Mouse (Mus musculus) C2C12 (cell line): Measurements from ENCODE around the gene Spdye4a. TPM values are rescaled to one million over a fixed set of nuclear protein-coding genes. Genes with fewer than 3 reads are reported as not detected.

Source experiments
- H3K27me3 ChIP-seq: one replicate; pipeline ENCODE4 v1.6.1; 2011; ENCODE audit not compliant: control insufficient read depth, insufficient read depth, insufficient read length
- H3K36me3 ChIP-seq: one replicate; pipeline ENCODE4 v1.6.1; 2011; ENCODE audit not compliant: control insufficient read depth, insufficient read depth
- H3K4me3 ChIP-seq: one replicate; pipeline ENCODE4 v1.5.1; 2011; ENCODE audit warnings: mild to moderate bottlenecking, control low read depth; ENCODE audit not compliant: poor library complexity, insufficient read depth, severe bottlenecking
- H3K79me2 ChIP-seq: one replicate; pipeline ENCODE4 v1.6.1; 2011; ENCODE audit not compliant: control insufficient read depth, insufficient read depth
- H3K79me3 ChIP-seq: one replicate; pipeline ENCODE4 v1.6.1; 2011; ENCODE audit warnings: low read depth, control low read depth
- H3ac ChIP-seq: one replicate; pipeline ENCODE3; 2011; ENCODE audit warnings: low read depth; ENCODE audit not compliant: control insufficient read depth, insufficient read length
- CEBPB ChIP-seq: IDR thresholded peaks from one replicate; pipeline ENCODE4 v1.6.1; 2011; ENCODE audit warnings: low read depth, mild to moderate bottlenecking, control low read depth, moderate library complexity
- CTCF ChIP-seq: IDR thresholded peaks from one replicate; pipeline ENCODE4 v1.5.1; 2011; ENCODE audit not compliant: control insufficient read depth, insufficient read depth, insufficient read length
- FOSL1 ChIP-seq: IDR thresholded peaks from one replicate; pipeline ENCODE4 v1.8.0; 2011; ENCODE audit warnings: mild to moderate bottlenecking, low read length; ENCODE audit not compliant: poor library complexity, insufficient read depth, severe bottlenecking
- MAX ChIP-seq: IDR thresholded peaks from one replicate; pipeline ENCODE4 v1.6.1; 2011; ENCODE audit warnings: mild to moderate bottlenecking, control low read depth
- MYOD1 ChIP-seq: IDR thresholded peaks from one replicate; pipeline ENCODE4 v1.6.1; 2011; ENCODE audit warnings: low read depth; ENCODE audit not compliant: control insufficient read depth, insufficient read length
- MYOG ChIP-seq: IDR thresholded peaks from one replicate; pipeline ENCODE4 v1.6.1; 2011; ENCODE audit not compliant: control insufficient read depth, insufficient read length; ENCODE audit errors: extremely low read depth
- USF1 ChIP-seq: IDR thresholded peaks from one replicate; pipeline ENCODE4 v1.6.1; 2011; ENCODE audit warnings: low read depth, mild to moderate bottlenecking, control low read depth, moderate library complexity
- long read RNA-seq, 2 experiments: library from polyadenylated mRNA; unstranded; transcript quantifications; one replicate each; pipeline ENCODE4 v2.0.0; 2019 to 2020
- polyA plus RNA-seq: library from polyadenylated mRNA; unstranded; fragments of >200 nt; fragmentation: generic; extraction: Trizol; gene quantifications from one replicate; pipeline ENCODE4 v1.2.1, GENCODE M21; 2012; ENCODE audit warnings: missing spikeins

Gene Spdye4a
- polyA plus RNA-seq: not detected
- long read RNA-seq, experiment 1: 0 reads
- long read RNA-seq, experiment 2: 0 reads

DNA sequence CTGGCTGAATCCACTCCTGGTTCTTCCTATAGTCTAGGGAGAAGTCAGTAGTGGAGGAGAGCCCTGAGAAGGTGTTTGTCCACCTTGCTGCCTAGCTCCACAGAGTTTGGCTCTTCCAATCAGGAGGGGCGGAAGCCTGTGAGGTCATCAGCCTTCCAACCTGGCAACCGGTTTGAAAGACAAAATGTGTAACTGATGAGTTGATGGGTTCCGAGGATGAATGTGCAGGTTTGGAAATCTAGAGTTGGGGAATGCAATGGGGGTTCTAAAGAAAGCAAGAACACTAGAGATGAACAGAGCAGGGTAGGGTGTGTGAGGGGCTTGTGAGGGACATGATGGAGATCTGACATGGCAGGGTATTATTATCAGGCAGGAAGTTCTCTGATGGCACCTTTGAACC is at the start of gene Spdye4a:
TSS of gene Spdye4a (minus strand) at position 101 of the 400 bp plus-strand sequence.
- Histone ChIP-seq H3K27me3 (no peaks in the 10 kb centered on the region), H3K36me3 (no peaks in the 10 kb centered on the region), H3ac (no peak within 1 kb of the TSS), H3K79me2 (no peaks in the 10 kb centered on the region), H3K4me3 (no peak within 1 kb of the TSS), H3K79me3 (no peaks in the 10 kb centered on the region)
- TF ChIP-seq FOSL1: no peak

DNA sequence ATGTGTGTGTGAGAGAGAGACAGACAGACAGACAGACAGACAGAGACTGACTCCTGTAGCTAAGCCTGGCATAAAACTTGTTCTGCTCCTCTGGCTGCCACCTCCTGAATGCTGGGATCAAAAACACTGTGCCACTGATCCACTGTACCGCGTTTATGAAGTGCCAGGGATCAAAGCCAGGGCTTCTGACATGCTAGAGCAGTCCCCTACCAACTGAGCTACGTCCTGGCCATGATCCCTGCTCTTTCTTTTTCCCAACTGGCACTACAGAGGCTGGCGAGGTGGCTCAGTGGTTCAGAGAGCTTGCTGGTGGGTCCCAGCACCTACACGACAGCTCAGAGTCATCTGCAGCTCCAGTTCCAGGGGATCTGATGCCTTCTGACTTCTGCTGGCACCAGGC is 49.1 kb upstream of the Spdye4a start:
- peaks cover 8% of the 10 kb centered on the region for H3K27me3 ChIP-seq

DNA sequence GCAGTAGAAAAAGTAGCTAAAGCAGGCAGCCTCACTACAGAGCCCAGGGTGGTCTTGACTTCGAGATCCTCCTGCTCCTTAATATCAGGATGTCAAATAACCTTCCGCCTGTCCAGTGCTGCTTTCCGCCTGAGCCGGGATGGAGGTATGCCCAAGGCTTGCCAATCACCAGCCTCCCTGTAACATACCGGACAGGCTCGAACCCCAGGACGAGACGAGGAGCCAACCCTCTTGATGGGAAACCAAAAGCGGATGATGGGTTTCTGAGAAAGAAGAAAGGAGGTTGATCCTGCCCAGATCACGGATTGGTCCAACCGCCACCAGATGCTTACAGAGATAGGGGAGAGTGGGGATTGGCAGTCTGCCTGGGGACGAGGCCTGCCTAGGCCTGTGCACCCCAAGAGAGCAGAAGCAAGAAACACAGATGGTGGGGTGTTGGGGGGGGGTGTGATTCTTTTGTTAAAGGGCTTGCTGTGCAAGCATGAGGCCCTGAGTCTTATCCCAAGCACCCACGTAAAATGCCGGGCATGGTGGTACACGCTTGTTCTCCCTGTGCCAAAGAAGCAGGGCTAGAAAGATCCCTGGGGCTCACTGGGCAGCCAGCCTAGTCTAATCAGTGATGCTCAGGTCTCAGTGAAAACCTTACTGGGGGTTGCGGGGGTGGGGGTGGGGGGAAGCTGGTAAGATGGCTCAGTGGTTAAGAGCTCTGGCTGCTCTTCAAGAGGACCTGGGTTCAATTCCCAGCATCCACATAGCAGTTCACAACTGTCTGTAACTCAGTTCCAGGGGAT is 46.0 kb upstream of the Spdye4a start:
- no peak overlapping the region for H3ac ChIP-seq
- TF ChIP-seq MYOD1 (no peak), MAX (no peak), FOSL1 (no peak), CEBPB (no peak), USF1 (no peak), MYOG (no peak), CTCF (no peak)
- H3K79me3 ChIP-seq: peaks cover 9% of the 10 kb centered on the region
- peaks cover 17% of the 10 kb centered on the region for H3K79me2 ChIP-seq
- H3K36me3 ChIP-seq: no peaks in the 10 kb centered on the region
- no peak overlapping the region for H3K4me3 ChIP-seq
- no peaks in the 10 kb centered on the region for H3K27me3 ChIP-seq

More for the DNA sequence above, 49.1 kb upstream of the Spdye4a start:
- TF ChIP-seq MYOD1 (no peak), CEBPB (no peak), MYOG (no peak), MAX (no peak), CTCF (no peak)
- Histone ChIP-seq H3K79me3 (peaks cover 6% of the 10 kb centered on the region), H3K36me3 (no peaks in the 10 kb centered on the region), H3K4me3 (no peak overlapping the region), H3K79me2 (peaks cover 7% of the 10 kb centered on the region), H3ac (no peak overlapping the region)

DNA sequence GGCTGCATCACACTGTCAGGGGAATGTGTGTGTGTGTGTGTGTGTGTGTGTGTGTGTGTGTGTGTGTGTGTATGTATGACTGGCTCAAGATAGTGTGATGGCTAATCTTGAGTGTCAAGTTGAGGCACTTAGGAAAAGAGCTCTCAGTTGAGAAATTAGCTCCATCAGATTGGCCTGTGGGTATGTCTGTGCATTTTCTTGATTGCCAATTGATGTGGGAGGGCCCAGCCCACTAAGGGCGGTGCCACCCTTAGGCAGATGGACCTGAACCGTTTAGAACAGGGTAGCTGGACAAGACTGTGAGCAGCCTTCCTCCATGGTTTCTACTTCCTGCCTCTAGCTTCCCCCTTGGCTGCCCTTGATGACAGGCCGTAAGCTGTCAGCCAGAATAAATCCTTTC is 45.4 kb upstream of the Spdye4a start:
- H3K4me3 ChIP-seq: no peak overlapping the region
- TF ChIP-seq MYOD1: no peak
- no peak for TF ChIP-seq USF1
- no peak for TF ChIP-seq FOSL1
- no peak for TF ChIP-seq CTCF
- TF ChIP-seq MYOG: no peak
- no peak for TF ChIP-seq MAX
- no peak for TF ChIP-seq CEBPB
- peaks cover 17% of the 10 kb centered on the region for H3K79me2 ChIP-seq
- H3ac ChIP-seq: no peak overlapping the region
- peaks cover 9% of the 10 kb centered on the region for H3K79me3 ChIP-seq
- no peaks in the 10 kb centered on the region for H3K27me3 ChIP-seq
- no peaks in the 10 kb centered on the region for H3K36me3 ChIP-seq

DNA sequence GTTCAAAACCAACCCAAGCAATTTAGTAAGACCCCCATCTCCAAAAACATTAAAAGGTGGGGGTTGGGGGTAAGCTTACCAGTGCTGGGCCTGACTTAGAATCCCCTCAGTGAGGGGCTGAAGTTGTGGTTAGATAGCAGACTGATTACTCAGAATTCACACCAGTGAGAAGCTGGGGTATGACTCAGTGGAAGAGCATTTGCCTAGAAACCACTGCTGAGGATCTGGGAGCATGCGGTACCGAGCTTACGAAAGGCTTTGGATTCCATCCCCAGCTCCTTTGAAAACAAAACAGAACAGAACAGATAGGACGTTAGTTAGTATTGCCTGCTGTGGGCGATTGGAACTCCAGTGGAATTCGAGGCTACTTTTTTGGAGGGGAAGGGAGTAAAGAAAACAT is 45.0 kb upstream of the Spdye4a start:
- Histone ChIP-seq H3ac (no peak overlapping the region), H3K36me3 (no peaks in the 10 kb centered on the region), H3K4me3 (no peak overlapping the region), H3K79me3 (peaks cover 9% of the 10 kb centered on the region), H3K79me2 (peaks cover 17% of the 10 kb centered on the region), H3K27me3 (no peaks in the 10 kb centered on the region)
- TF ChIP-seq MYOD1 (no peak), FOSL1 (peak; percentile 70), CTCF (no peak), MYOG (no peak), USF1 (no peak), CEBPB (peak; percentile 65), MAX (peak; percentile 80)

DNA sequence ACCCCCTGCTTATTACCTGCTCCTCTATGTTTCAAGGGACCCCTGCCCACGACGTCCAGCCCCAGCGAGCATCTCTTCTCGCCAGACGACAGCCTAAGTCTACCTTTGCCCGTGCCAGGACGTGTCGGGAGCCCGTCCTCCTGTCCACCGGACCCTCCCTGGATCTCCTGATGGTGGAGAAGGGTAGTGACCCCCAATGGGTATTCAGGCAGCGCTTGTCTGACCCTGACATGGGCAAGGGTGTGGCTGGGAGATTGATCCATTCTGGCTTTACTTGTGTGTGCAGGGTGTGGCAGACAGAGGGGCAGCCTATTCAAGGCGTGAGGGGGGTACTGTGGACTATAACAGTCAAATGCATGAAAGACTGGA is 43.4 kb upstream of the Spdye4a start:
- Histone ChIP-seq H3K36me3 (no peaks in the 10 kb centered on the region), H3K4me3 (peak overlapping the region; percentile 69), H3K27me3 (no peaks in the 10 kb centered on the region), H3K79me3 (peaks cover 9% of the 10 kb centered on the region), H3ac (peak overlapping the region; percentile 65), H3K79me2 (peaks cover 17% of the 10 kb centered on the region)
- no peak for TF ChIP-seq USF1
- TF ChIP-seq MYOD1: no peak
- no peak for TF ChIP-seq FOSL1
